Mouse (Mus musculus) gastrocnemius, postnatal 36 days (tissue): ENCODE measurements around the gene Zgpat. TPM values are rescaled to one million over a fixed set of nuclear protein-coding genes. Genes with fewer than 3 reads are reported as not detected.

Experiments used
- DNase-seq, 2 experiments: peaks; one replicate each; pipeline ENCODE4 v3.0.0; 2022
- intact Hi-C: fragments of 180-260 bp; cut with DNase I; formaldehyde crosslinking; loops from one replicate; pipeline ENCODE4 v1.15.1; 2025
- long read RNA-seq, 2 experiments: library from polyadenylated mRNA; stranded (forward); transcript quantifications; one replicate each; pipeline ENCODE4 v2.0.0; 2021
- total RNA-seq, 2 experiments: library from RNA; stranded (reverse); gene quantifications; 2 replicates each; pipeline ENCODE4 v1.2.3; 2021

The Zgpat gene
- total RNA-seq = 10 to 100 TPM; 11.3 to 11.5 TPM
- long read RNA-seq, experiment 1, partial matches to known transcripts = 2 of 8 reads
- long read RNA-seq, experiment 1, other reads (novel, unspliced or antisense) = 3 of 8 reads
- long read RNA-seq, experiment 2, partial matches to known transcripts = 1 of 7 reads
- long read RNA-seq, experiment 2, other reads (novel, unspliced or antisense) = 2 of 7 reads

GRCm38 (mm10) chr2:181364860-181365596 is at the start of gene Zgpat, which contains the start of gene Arfrp1:
Zgpat (plus strand) TSS chr2:181364928.
Arfrp1 (minus strand) TSS chr2:181365404.
- DNase-seq = peak; percentile 79 to 80
- intact Hi-C loops = no loop called here

GRCm38 (mm10) chr2:181319248-181320102 is 45.3 kb upstream of the Zgpat start, which contains the start of gene Rtel1:
Rtel1 (plus strand) TSS chr2:181319739.
- peak; percentile 73 to 82 for DNase-seq
- intact Hi-C loops = no loop called here

GRCm38 (mm10) chr2:181320103-181320499 is 44.6 kb upstream of the Zgpat start:
- intact Hi-C loops = no loop called here
- no peak for DNase-seq

- DNase-seq = no peak
- intact Hi-C loops = no loop called here
Observed at GRCm38 (mm10) chr2:181322136-181322535, 42.6 kb upstream of the Zgpat start.

- no peak for DNase-seq
- intact Hi-C loops = no loop called here
Observed at GRCm38 (mm10) chr2:181326098-181326497, 38.6 kb upstream of the Zgpat start.

DNA sequence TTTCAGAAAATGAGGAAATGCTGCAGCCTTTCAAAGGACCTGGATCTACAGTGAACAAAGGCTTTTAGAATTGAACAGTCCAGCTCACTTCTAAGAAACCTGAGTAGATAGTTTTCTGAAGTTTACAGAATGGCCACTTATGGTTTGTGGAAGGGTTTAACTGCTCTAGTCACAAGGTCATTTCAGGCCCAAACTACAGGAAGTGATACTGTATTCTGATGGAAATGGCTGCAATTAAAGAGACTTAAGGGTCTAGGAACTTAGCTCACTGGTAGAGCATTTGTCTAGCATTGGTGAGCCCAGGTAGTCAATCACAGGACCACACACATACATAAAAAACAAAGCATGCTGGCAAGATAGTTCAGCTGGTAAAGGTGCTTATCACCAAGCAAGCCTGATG is 32.2 kb upstream of the Zgpat start:
- no peak for DNase-seq
- intact Hi-C loops = no loop called here

GRCm38 (mm10) chr2:181334023-181334422 is 30.7 kb upstream of the Zgpat start:
- intact Hi-C loops = loop anchor here (1.0 kb wide), 1 partner anchor 149 kb away; no protein-coding TSS in a partner anchor
- peak; percentile 48 to 60 for DNase-seq

DNA sequence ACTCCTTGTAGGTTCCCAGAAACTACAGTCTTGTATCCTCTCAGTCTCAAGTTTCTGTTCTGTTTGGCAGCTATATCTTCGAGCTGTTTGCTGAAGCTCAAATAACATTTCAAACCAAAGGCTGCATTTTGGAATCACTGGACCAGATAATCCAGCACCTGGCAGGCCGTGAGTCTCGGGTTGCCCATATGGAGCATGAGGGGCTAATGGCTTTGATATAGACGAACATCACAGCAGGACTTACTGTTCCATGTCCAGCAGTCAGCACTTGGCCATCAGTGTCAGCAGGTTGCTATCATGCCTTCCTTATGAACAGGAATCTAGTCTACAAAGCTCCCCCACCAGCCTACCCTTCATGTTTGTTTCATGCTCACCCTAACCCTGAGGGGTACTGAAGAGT is 24.3 kb upstream of the Zgpat start:
- no peak for DNase-seq
- intact Hi-C loops = no loop called here

DNA sequence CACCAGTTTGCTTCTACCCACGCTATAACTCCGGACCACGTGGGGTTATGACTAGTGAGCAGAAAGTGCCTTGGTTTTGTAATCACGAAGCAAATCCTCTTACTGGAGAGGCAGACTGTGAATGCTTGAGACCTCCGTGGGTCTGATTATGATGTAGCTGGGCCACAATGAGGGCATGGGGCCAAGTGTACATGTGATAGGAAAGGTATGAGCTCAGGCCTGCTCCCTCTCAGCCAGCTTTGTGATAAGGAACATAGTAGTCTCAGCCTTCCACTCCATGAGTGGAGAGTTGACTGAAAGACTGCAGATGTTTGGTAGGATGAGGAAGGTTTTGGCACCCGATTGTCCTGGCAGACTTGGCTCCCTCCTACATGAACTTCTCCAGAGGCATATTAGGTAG is 22.0 kb upstream of the Zgpat start:
- no peak for DNase-seq
- intact Hi-C loops = no loop called here

- no peak for DNase-seq
- intact Hi-C loops = no loop called here
Observed at GRCm38 (mm10) chr2:181356780-181357179, 7.9 kb upstream of the Zgpat start.

DNA sequence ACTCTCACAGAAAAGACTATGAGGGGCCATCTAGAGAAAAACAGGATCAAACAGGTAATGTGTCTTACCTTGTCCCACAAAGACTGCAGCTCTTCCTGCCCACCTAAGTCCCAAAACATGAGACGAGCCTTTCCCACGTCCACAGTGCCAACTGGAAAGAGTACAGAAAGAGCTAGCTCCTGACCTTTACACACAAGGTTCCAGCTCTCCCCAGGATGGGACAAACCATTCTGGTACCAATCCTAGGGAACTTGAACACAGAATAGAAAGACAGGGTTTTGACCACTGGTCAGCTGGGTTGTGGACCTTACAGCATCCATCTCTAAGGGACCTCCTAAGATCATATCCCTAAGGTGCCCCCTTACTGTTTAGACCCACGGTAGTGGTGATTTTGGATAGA is 782 bp upstream of the Zgpat start:
- intact Hi-C loops = no loop called here
- no peak for DNase-seq

DNA sequence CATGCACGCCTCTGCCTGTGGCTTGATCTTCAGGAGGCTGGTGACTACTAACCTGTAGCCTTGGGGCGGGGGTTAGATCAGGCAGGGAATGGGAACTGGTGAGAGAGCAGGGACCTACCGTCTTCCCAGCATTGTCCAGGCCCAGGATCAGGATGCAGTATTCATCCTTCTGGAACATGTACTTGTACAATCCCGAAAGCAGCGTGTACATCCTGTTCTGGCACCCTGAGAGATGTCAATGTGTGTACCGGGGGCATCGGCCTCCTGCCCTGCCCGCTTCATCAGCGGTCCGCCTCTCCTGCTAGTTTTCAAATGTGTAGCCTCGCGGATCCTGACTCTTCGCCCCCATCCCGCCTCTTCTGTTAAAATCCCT is 255 bp upstream of the Zgpat start:
- DNase-seq = no peak
- intact Hi-C loops = no loop called here

GRCm38 (mm10) chr2:181365655-181366075 is 937 bp downstream of the Zgpat start:
- no peak for DNase-seq
- intact Hi-C loops = no loop called here

DNA sequence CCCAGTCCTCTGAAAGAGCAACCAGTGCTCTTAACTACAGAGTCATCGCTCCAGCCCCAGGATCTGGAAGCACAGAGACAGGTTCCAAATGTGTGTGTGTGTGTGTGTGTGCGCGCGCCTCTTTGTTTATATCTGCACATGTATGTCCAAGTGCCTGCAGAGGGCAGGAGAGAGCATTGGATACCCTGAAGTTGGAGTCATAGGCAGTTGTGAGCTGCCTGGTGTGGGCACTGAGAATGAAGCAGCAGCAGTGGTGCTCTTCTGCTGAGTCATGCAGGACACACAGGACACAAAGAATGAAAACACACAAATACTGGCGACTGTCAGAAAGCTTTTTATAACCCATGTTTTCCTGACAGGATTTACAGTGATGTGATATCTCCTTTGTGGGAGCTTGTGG is 5.3 kb downstream of the Zgpat start:
- intact Hi-C loops = no loop called here
- no peak for DNase-seq

- no peak for DNase-seq
Observed at GRCm38 (mm10) chr2:181375787-181376186, 11.1 kb downstream of the Zgpat start.

DNA sequence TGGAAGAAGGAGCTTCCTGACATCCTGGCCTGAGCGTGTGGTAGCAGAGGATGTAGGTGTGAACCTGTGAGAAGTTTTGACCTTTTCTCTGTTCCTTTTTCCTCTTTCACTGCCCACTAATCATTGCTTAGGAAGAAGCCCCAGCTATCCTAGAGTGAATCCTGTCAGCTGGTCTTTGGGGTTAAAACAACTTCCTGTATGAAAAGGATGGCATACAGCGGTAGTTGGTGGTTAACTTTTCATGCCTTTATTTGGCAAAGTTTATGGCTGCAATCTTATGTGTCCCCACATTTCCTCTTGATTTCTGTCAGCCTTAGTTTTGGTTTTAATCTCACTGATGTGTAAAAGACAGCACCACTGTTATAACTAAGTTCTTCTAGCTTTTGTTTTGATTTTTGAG is 12.5 kb downstream of the Zgpat start:
- intact Hi-C loops = no loop called here
- no peak for DNase-seq

More at GRCm38 (mm10) chr2:181375787-181376186, 11.1 kb downstream of the Zgpat start:
- intact Hi-C loops = no loop called here

- DNase-seq = no peak
- intact Hi-C loops = no loop called here
Observed at GRCm38 (mm10) chr2:181378701-181379100, 14.0 kb downstream of the Zgpat start.

- intact Hi-C loops = no loop called here
- no peak for DNase-seq
Observed at GRCm38 (mm10) chr2:181379778-181380177, 15.1 kb downstream of the Zgpat start, which contains the start of gene Lime1. Lime1 (plus strand) TSS chr2:181380078.

DNA sequence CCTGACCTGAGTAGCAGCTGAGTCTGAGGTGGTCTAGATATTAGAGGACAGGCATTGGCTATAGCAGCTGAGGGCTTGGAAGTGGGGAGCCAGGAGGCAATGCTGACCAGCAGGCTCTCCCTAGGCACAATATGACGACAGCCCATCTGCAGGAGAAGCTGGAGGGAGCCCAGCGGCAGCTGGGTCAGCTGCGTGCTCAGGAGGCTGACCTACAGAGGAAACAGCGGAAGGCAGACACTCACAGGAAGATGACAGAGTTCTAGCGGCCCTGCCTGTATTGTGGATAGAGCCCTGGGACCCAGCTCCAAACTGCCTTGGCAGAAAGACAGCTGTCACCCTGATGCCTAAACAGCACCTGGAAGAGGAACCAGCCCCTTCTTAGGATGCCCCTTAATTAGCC is 15.5 kb downstream of the Zgpat start:
- intact Hi-C loops = no loop called here
- DNase-seq = no peak

GRCm38 (mm10) chr2:181381107-181381506 is 16.4 kb downstream of the Zgpat start:
- no peak for DNase-seq
- intact Hi-C loops = no loop called here

DNA sequence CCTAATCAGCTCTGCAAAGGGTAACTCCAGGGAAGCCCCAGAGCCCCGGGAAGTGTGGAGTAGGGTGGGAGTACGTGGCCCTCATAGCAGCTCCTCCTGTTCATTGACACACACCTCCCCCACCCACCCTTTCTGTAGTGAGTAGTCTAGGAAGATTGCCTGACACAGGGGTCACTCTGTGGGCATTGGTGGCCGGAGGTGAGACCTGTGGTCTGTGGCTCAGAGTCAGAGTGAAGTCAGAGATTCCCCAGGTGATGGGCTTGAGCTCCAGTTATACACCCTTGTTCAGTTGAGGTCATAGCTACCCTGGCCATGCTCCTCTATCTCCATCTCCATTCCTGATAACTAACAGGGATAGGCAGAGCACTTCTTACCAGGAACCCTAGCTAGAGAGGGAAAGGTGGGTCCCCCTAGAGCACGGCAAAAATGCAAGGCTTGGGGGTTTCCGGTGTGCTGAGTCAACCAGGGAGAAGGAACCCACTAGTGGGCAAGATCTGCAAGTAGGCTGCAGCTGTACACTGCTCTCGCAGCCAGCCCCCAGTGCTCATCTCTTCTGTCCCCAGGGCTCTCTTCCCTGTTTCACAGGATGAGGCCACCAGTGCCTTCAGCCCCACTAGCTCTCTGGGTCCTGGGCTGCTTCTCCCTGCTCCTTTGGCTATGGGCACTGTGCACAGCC is 17.0 kb downstream of the Zgpat start:
- intact Hi-C loops = no loop called here
- no peak for DNase-seq
